Mouse (Mus musculus): Measurements from ENCODE around the gene Cpsf2. TPM values are rescaled to one million over a fixed set of nuclear protein-coding genes. Genes with fewer than 3 reads are reported as not detected.
"Not testable (repeated sequence)": the region's sequence is repeated elsewhere in the genome, so short reads cannot be mapped to it uniquely, and the experiment has no call there.

Cpsf2 gene
- total RNA-seq, 1 experiment: 30.5 TPM

DNA sequence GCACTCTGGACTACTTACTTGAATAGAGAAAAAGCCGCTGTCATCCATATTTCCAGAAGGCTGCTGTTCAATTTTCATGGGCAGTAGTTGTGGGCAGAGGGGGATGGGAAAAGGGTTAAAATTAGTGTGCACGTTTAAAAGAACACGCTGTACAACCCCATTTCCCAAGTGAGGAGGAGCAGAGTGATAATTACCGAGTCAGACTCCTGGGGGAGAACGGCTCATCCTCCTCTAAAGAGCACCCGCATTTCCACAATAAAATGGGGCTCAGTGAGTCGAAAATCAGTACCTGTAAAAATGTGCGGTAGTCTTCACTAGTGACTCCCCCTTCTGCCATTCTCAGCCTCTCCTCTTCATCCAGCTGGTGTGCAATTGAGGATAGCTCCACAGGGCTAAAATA, 27.8 kb upstream of the Cpsf2 start:
- H3K9me3 ChIP-seq (ENCODE audit: control insufficient read depth, insufficient read depth, low read depth, low read length): no peaks in the 10 kb centered on the region
- in situ Hi-C loops (cut with MboI; ENCODE audit: low sequenced_read_pairs in 2 of 2, unreplicated experiment in 2 of 2): no loop called here
- peaks cover 16% of the 10 kb centered on the region for H3K36me3 ChIP-seq (ENCODE audit: control insufficient read depth, insufficient read depth, low read length, poor library complexity, severe bottlenecking)
- H3K4me3 ChIP-seq (ENCODE audit: insufficient read depth in 1 of 2, low read depth in 1 of 2, low read length in 2 of 2, poor library complexity in 1 of 2, severe bottlenecking in 1 of 2): no peak overlapping the region
- TF ChIP-seq HCFC1 (IDR thresholded peaks at IDR 0.05; ENCODE audit: borderline replicate concordance, insufficient read depth, low read length) (no peak), ZNF384 (IDR thresholded peaks at IDR 0.05; ENCODE audit: low read depth, low read length) (no peak), ZC3H11A (IDR thresholded peaks at IDR 0.05; ENCODE audit: borderline replicate concordance, low read depth, low read length) (no peak), MAFK (IDR thresholded peaks at IDR 0.05; ENCODE audit: insufficient read depth, low read depth, low read length) (no peak), CHD2 (IDR thresholded peaks at IDR 0.05; ENCODE audit: low read depth, low read length) (no peak)
- no peak for DNase-seq (ENCODE audit: low read depth, low spot score)
- H3K27ac ChIP-seq (ENCODE audit: insufficient read depth, low read depth, low read length, poor library complexity, severe bottlenecking): no peak overlapping the region
- H3K9ac ChIP-seq (ENCODE audit: insufficient read depth, low read depth, low read length, poor library complexity, severe bottlenecking): no peak overlapping the region
- H3K4me1 ChIP-seq (ENCODE audit: control insufficient read depth in 2 of 2, insufficient read depth in 2 of 2, low read length in 2 of 2, poor library complexity in 1 of 2): peaks cover 0 to 2% of the 10 kb centered on the region in 2 experiments; a peak in 2 of 4 replicates

DNA sequence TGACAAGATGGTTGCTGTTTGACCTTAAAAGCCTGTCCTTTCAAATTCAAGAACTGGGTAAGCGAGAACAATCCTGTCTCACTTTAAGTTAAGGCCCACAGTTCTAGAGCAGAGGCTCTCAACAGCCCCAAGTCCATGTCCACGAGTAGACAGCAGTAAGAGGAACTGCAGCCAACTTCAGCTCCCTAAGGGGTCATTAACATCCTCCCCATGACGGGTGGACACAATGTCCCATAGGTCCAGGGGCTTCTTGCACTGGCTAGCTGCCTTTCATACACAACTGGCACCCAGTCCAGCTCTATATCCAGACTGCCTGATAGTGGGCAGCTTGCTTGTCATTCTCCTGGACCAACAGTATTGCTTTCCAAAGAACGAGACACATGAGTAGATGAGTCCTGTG, 27.0 kb upstream of the Cpsf2 start:
- DNase-seq (ENCODE audit: low read depth, low spot score): no peak
- Histone ChIP-seq H3K27ac (ENCODE audit: insufficient read depth, low read depth, low read length, poor library complexity, severe bottlenecking) (no peak overlapping the region), H3K9me3 (ENCODE audit: control insufficient read depth, insufficient read depth, low read depth, low read length) (no peaks in the 10 kb centered on the region), H3K4me1 (ENCODE audit: control insufficient read depth in 2 of 2, insufficient read depth in 2 of 2, low read length in 2 of 2, poor library complexity in 1 of 2) (peaks cover 0 to 2% of the 10 kb centered on the region in 2 experiments; a peak in 2 of 4 replicates), H3K36me3 (ENCODE audit: control insufficient read depth, insufficient read depth, low read length, poor library complexity, severe bottlenecking) (peaks cover 16% of the 10 kb centered on the region), H3K9ac (ENCODE audit: insufficient read depth, low read depth, low read length, poor library complexity, severe bottlenecking) (no peak overlapping the region; the same call in 1 of the 2 replicates), H3K4me3 (ENCODE audit: insufficient read depth in 1 of 2, low read depth in 1 of 2, low read length in 2 of 2, poor library complexity in 1 of 2, severe bottlenecking in 1 of 2) (no peak overlapping the region)
- in situ Hi-C loops (cut with MboI; ENCODE audit: low sequenced_read_pairs in 2 of 2, unreplicated experiment in 2 of 2): no loop called here
- no peak for TF ChIP-seq MAFK (IDR thresholded peaks at IDR 0.05; ENCODE audit: insufficient read depth, low read depth, low read length)

DNA sequence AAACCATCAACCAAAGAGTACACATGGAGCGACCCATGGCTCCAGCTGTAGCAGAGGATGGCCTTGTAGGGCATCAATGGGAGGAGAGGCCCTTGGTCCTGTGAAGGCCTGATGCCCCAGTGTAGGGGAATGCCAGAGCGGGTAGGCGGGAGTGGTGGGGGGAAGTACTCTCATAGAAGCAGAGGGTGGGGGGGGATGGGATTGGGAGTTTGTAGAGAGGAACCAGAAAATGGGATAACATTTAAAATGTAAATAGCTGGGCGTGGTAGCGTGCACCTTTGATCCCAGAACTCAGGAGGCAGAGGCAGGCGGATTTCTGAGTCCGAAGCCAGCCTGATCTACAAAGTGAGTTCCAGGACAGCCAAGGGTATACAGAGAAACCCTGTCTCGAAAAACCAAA, 20.0 kb upstream of the Cpsf2 start:
- peak overlapping the region in 1 of 2 experiments; percentile 30; a peak in 2 of 4 replicates for H3K4me3 ChIP-seq (ENCODE audit: insufficient read depth in 1 of 2, low read depth in 1 of 2, low read length in 2 of 2, poor library complexity in 1 of 2, severe bottlenecking in 1 of 2)
- H3K36me3 ChIP-seq (ENCODE audit: control insufficient read depth, insufficient read depth, low read length, poor library complexity, severe bottlenecking); DNase-seq (ENCODE audit: low read depth, low spot score); H3K4me1 ChIP-seq (ENCODE audit: control insufficient read depth in 2 of 2, insufficient read depth in 2 of 2, low read length in 2 of 2, poor library complexity in 1 of 2); in situ Hi-C loops (cut with MboI; ENCODE audit: low sequenced_read_pairs in 2 of 2, unreplicated experiment in 2 of 2); H3K9ac ChIP-seq (ENCODE audit: insufficient read depth, low read depth, low read length, poor library complexity, severe bottlenecking); H3K9me3 ChIP-seq (ENCODE audit: control insufficient read depth, insufficient read depth, low read depth, low read length): not testable (repeated sequence)
- H3K27ac ChIP-seq (ENCODE audit: insufficient read depth, low read depth, low read length, poor library complexity, severe bottlenecking): peak overlapping the region; percentile 60; the same call in 1 of the 2 replicates

DNA sequence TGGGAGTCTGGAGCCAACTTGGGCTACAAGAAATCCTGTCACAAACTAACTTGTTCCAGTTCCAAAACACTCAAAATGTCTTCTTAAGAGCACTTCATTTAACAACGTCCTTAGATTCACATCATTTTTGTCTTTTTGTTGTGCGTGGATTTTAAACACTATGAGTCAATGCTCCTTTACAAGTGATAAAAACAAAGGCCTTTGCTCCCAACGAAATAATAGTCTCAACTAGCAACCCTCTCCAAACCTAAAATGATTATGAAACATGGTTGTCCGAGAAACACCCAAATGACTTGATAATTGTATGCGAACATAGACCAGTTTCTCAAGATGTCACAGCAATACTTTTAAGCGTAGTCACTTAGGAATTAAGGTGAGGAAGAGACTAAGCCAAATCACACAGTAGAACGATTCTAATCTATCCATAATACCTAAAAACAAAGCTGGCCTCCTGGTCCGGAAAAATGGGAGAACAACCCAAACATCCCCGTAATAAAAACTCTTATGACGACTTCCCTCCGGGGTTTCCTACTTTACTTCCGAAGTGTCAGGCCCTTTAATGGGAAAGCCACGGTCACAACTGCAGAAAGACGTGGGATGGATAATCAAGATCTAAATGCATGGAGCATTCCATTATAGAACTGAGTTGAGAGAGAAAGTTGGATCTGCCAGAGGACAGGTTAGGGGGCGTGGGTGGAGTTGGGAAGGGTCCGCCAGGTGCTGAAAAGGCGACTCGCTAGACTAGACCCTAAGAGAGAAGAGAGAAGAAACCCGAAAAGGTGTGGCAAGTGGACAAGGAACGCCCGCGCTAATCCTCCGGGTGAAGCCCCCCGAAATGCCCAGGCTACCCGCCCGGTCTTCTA, 18.5 kb upstream of the Cpsf2 start:
- peaks cover 3 to 7% of the 10 kb centered on the region in 2 experiments; a peak in 2 of 4 replicates for H3K4me1 ChIP-seq (ENCODE audit: control insufficient read depth in 2 of 2, insufficient read depth in 2 of 2, low read length in 2 of 2, poor library complexity in 1 of 2)
- in situ Hi-C loops (cut with MboI; ENCODE audit: low sequenced_read_pairs in 2 of 2, unreplicated experiment in 2 of 2): no loop called here
- peak overlapping the region; percentile 92 to 96 for H3K4me3 ChIP-seq (ENCODE audit: insufficient read depth in 1 of 2, low read depth in 1 of 2, low read length in 2 of 2, poor library complexity in 1 of 2, severe bottlenecking in 1 of 2)
- no peak for TF ChIP-seq MAFK (IDR thresholded peaks at IDR 0.05; ENCODE audit: insufficient read depth, low read depth, low read length)
- TF ChIP-seq ZC3H11A (IDR thresholded peaks at IDR 0.05; ENCODE audit: borderline replicate concordance, low read depth, low read length): no peak
- no peak for TF ChIP-seq HCFC1 (IDR thresholded peaks at IDR 0.05; ENCODE audit: borderline replicate concordance, insufficient read depth, low read length)
- TF ChIP-seq ZNF384 (IDR thresholded peaks at IDR 0.05; ENCODE audit: low read depth, low read length): no peak
- TF ChIP-seq CHD2 (IDR thresholded peaks at IDR 0.05; ENCODE audit: low read depth, low read length): no peak
- no peaks in the 10 kb centered on the region for H3K9me3 ChIP-seq (ENCODE audit: control insufficient read depth, insufficient read depth, low read depth, low read length)
- no peak for DNase-seq (ENCODE audit: low read depth, low spot score)
- peaks cover 2% of the 10 kb centered on the region; the same call in 1 of the 2 replicates for H3K36me3 ChIP-seq (ENCODE audit: control insufficient read depth, insufficient read depth, low read length, poor library complexity, severe bottlenecking)
- H3K27ac ChIP-seq (ENCODE audit: insufficient read depth, low read depth, low read length, poor library complexity, severe bottlenecking): peak overlapping the region; percentile 51
- peak overlapping the region; percentile 95 for H3K9ac ChIP-seq (ENCODE audit: insufficient read depth, low read depth, low read length, poor library complexity, severe bottlenecking)
